Mouse (Mus musculus): Measurements from ENCODE around the gene Polh.

Polh gene

GRCm38 (mm10) chr17:46202421-46203071 lies at the start of gene Polh, which contains the start of gene Xpo5:
Polh (minus strand) TSS chr17:46202645.
Xpo5 (plus strand) TSS chr17:46202782.
- peak; percentile 72 to 92 for DNase-seq (ENCODE audit: low spot score in 2 of 2)

- no peak for DNase-seq (ENCODE audit: low spot score in 2 of 2)
Observed at GRCm38 (mm10) chr17:46251174-46251573, 48.7 kb upstream of the Polh start.

- no peak for DNase-seq (ENCODE audit: low spot score in 2 of 2)
Observed at GRCm38 (mm10) chr17:46248189-46248522, 45.7 kb upstream of the Polh start.

- peak; percentile 90 to 96 for DNase-seq (ENCODE audit: low spot score in 2 of 2)
Observed at GRCm38 (mm10) chr17:46247512-46248188, 45.2 kb upstream of the Polh start, which contains the start of the genes Polr1c and Yipf3. Polr1c (minus strand) TSS chr17:46248054. Yipf3 (plus strand) TSS chr17:46248080.

GRCm38 (mm10) chr17:46244579-46244978 lies 42.1 kb upstream of the Polh start:
- DNase-seq (ENCODE audit: low spot score in 2 of 2) = no peak

GRCm38 (mm10) chr17:46243624-46244023 lies 41.2 kb upstream of the Polh start:
- DNase-seq (ENCODE audit: low spot score in 2 of 2) = no peak

GRCm38 (mm10) chr17:46242993-46243392 lies 40.5 kb upstream of the Polh start:
- DNase-seq (ENCODE audit: low spot score in 2 of 2) = no peak

- no peak for DNase-seq (ENCODE audit: low spot score in 2 of 2)
Observed at GRCm38 (mm10) chr17:46242274-46242673, 39.8 kb upstream of the Polh start.

- no peak for DNase-seq (ENCODE audit: low spot score in 2 of 2)
Observed at GRCm38 (mm10) chr17:46241471-46241870, 39.0 kb upstream of the Polh start.

GRCm38 (mm10) chr17:46239516-46240114 lies 37.2 kb upstream of the Polh start:
- DNase-seq (ENCODE audit: low spot score in 2 of 2) = no peak

- DNase-seq (ENCODE audit: low spot score in 2 of 2) = no peak
Observed at GRCm38 (mm10) chr17:46237480-46237879, 35.0 kb upstream of the Polh start.

GRCm38 (mm10) chr17:46237079-46237478 lies 34.6 kb upstream of the Polh start:
- DNase-seq (ENCODE audit: low spot score in 2 of 2) = no peak

GRCm38 (mm10) chr17:46236067-46236466 lies 33.6 kb upstream of the Polh start:
- DNase-seq (ENCODE audit: low spot score in 2 of 2) = no peak

GRCm38 (mm10) chr17:46227576-46227975 lies 25.1 kb upstream of the Polh start:
- no peak for DNase-seq (ENCODE audit: low spot score in 2 of 2)

- no peak for DNase-seq (ENCODE audit: low spot score in 2 of 2)
Observed at GRCm38 (mm10) chr17:46221601-46222000, 19.2 kb upstream of the Polh start.

- DNase-seq (ENCODE audit: low spot score in 2 of 2) = no peak
Observed at GRCm38 (mm10) chr17:46210550-46210949, 8.1 kb upstream of the Polh start.

- DNase-seq (ENCODE audit: low spot score in 2 of 2) = no peak
Observed at GRCm38 (mm10) chr17:46206676-46207075, 4.2 kb upstream of the Polh start.

GRCm38 (mm10) chr17:46203078-46203477 lies 633 bp upstream of the Polh start:
- peak in 1 of 2 experiments; percentile 25 for DNase-seq (ENCODE audit: low spot score in 2 of 2)

GRCm38 (mm10) chr17:46201151-46201550 lies 1.3 kb downstream of the Polh start:
- DNase-seq (ENCODE audit: low spot score in 2 of 2) = no peak

GRCm38 (mm10) chr17:46188829-46189228 lies 13.6 kb downstream of the Polh start:
- DNase-seq (ENCODE audit: low spot score in 2 of 2) = no peak

- DNase-seq (ENCODE audit: low spot score in 2 of 2) = no peak
Observed at GRCm38 (mm10) chr17:46182273-46182672, 20.2 kb downstream of the Polh start.

- no peak for DNase-seq (ENCODE audit: low spot score in 2 of 2)
Observed at GRCm38 (mm10) chr17:46170538-46170937, 31.9 kb downstream of the Polh start.

- DNase-seq (ENCODE audit: low spot score in 2 of 2) = no peak
Observed at GRCm38 (mm10) chr17:46168768-46169167, 33.7 kb downstream of the Polh start.

All from left cerebral cortex, adult 9 months (tissue).